Mouse (Mus musculus): Measurements from ENCODE around the gene Slc17a5. TPM values are rescaled to one million over a fixed set of nuclear protein-coding genes. Genes with fewer than 3 reads are reported as not detected.

Gene Slc17a5
- total RNA-seq, 2 experiments from 2014 or later, result 23.0 to 24.5 TPM

DNA sequence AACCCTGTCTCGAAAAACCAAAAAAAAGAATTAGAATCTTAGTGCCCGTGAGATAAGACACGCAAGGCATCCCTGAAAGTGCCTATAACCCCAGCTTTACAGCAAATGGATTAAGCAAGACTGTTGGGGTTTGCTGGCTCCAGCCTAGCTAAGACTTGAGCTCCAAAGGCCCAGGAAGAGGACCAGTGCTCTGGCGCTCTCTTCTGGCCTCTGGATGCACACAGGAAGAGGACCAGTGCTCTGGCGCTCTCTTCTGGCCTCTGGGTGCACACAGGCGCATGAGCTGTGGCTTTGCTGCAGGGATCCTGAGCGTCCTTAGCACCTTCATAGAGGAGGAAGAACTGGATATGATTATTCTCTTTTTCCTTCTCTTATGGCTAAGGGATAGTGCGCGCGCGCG lies 40.1 kb downstream of the Slc17a5 start:
- TF ChIP-seq CTCF (conservative IDR thresholded peaks at IDR 0.05), result peak; percentile 24
- Histone ChIP-seq H3K27ac (no peak overlapping the region), H3K4me3 (no peak overlapping the region)
- DNase-seq (ENCODE audit: low spot score in 2 of 2), result no peak

DNA sequence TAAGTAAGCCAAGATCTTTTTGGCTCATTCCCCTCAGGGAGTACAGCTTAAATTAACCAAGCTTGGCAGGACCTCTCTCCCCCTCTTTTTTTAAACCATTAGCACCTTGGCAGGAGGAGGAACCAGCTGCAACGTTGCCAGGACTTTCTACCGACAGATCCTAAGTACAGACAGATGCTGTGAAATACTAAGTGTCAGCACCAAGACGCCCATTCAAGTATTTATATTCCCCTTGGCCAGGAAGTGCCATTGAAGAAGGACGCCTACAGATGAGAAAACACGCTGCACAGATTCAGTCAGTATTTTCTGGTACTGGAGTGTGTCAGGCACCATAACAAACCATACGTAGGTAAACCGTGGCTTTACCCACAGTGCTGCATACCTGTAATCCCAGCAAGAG lies 40.9 kb downstream of the Slc17a5 start:
- no peak overlapping the region for H3K27ac ChIP-seq
- no peak for DNase-seq (ENCODE audit: low spot score in 2 of 2)
- H3K4me3 ChIP-seq, result no peak overlapping the region
- TF ChIP-seq CTCF (conservative IDR thresholded peaks at IDR 0.05), result no peak

DNA sequence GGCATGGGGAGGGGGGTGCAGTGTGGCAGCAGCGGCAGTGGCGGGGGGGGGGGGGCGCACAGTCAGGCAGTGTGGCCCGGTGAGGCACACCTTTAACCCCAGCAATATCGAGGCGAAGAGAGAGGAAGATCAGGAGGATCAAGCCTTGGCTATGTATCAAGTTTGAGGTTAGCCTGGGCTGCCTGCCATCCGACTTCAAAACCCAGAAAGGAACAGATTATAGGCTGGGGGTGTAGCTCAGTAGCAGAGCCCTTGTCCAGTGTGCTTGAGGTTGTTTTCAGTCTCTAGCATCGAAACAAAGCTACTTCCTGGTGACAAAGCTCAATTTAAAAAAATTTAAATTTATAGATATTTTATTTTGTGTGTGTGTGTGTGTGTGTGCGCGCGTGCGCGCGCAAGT lies 46.1 kb downstream of the Slc17a5 start:
- H3K27ac ChIP-seq, result no peak overlapping the region
- no peak overlapping the region for H3K4me3 ChIP-seq
- TF ChIP-seq CTCF (conservative IDR thresholded peaks at IDR 0.05), result no peak
- no peak for DNase-seq (ENCODE audit: low spot score in 2 of 2)

DNA sequence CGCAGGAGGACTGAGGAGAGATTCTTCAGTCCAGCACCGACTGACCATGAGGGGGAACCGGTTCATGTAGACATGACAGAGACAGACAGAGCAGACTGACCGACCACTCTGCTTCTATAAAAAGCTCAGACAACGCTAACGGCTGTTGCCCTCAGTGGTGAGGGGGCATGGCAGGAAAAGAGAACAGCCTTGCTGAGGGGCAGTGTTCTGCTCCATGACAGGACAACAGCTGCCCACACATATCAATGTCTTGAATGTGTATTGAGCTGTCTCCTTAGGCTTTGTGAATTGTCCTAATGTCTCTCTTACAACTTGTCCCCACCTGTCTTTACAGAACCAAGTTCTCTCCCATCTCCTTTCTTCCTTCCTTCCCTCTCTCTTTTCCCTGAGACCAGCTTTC lies 49.4 kb downstream of the Slc17a5 start:
- no peak for DNase-seq (ENCODE audit: low spot score in 2 of 2)
- TF ChIP-seq CTCF (conservative IDR thresholded peaks at IDR 0.05), result no peak
- H3K27ac ChIP-seq, result no peak overlapping the region
- no peak overlapping the region for H3K4me3 ChIP-seq

DNA sequence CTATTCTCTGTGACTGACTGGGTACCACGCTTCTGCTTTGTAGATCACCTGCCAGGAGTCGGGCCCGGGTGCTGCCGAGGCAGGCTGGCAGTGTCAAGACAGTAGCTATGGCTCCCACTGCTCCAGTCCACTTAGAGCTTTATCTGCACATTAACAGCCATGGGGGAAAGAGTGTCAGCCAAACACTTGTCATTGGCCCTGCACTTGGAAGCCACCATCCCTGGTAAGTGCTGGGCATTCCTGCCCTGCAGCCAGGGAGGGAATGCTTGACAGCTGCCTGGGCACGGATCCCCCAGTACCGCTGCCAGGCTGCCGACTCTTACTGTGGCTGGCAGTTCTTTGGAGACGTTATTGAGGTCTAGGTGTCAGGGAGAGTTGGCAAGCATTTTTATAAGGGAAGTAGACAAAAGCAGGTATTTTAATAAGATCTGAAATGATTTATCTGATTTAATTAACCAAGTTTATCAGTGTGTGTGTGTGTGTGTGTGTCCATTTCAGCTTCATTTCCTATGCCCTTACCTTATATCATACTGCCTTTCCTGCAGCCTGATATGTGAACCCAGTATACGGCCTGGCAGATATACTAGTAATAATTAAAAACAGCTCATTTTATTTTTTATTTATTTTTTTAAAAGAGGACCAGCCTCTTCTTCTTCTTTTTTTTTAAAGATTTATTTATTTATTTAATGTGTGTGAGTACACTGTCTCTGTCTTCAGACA lies 50.5 kb downstream of the Slc17a5 start:
- DNase-seq (ENCODE audit: low spot score in 2 of 2), result peak in 1 of 2 experiments; percentile 34
- H3K4me3 ChIP-seq, result no peak overlapping the region
- no peak overlapping the region for H3K27ac ChIP-seq
- no peak for TF ChIP-seq CTCF (conservative IDR thresholded peaks at IDR 0.05)

DNA sequence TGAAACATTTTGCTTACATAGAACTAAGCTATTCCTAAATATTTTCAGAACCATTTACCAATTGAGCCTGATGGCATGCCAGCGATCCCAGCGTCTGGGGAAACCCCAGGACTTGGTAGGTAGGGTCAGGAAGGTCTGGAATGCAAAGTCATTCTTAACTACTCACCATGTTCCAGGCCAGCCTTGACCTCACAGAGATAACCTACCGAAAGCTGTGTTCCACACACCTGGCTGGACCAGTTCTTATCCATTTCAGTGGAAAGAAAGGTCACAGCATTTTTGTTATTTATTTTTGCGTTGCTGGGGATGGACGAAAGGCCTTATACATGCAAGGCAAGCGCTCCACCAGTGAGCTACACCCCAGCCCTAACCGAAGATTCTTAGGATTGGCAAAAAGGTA lies 53.2 kb downstream of the Slc17a5 start:
- DNase-seq (ENCODE audit: low spot score in 2 of 2), result no peak
- no peak overlapping the region for H3K4me3 ChIP-seq
- no peak for TF ChIP-seq CTCF (conservative IDR thresholded peaks at IDR 0.05)
- H3K27ac ChIP-seq, result no peak overlapping the region

DNA sequence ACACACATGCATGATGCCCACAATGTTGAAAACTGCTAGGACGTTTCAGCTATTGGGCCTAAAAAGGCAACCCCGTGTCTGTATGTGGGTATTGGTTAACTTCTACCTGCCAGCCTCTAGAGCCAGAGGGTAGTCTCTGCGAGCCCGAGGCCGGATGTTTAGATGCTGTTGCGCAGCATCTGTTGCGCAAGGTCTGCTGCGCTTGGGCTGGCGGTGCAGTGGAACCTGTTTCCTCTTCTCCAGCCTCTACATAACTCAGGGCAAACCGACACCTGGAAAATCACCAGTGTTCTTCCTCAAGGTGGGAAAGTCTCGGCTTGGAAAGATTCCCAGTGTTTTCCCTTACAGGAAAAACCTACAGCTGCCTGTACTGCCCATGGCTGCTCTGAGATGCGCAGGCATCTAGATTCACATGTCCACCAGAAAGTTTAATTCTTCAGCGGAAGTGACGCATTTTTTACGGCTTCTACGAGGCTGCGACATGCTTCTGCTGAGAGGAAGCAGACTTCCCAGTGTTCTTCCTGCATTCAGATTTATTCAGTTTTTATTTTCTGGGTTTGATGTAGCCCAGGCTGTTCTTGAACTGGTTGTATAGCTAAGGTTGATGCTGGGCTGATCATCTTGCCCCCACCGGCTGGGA lies 54.4 kb downstream of the Slc17a5 start:
- no peak for TF ChIP-seq CTCF (conservative IDR thresholded peaks at IDR 0.05)
- Histone ChIP-seq H3K27ac (no peak overlapping the region), H3K4me3 (no peak overlapping the region)
- DNase-seq (ENCODE audit: low spot score in 2 of 2), result no peak

DNA sequence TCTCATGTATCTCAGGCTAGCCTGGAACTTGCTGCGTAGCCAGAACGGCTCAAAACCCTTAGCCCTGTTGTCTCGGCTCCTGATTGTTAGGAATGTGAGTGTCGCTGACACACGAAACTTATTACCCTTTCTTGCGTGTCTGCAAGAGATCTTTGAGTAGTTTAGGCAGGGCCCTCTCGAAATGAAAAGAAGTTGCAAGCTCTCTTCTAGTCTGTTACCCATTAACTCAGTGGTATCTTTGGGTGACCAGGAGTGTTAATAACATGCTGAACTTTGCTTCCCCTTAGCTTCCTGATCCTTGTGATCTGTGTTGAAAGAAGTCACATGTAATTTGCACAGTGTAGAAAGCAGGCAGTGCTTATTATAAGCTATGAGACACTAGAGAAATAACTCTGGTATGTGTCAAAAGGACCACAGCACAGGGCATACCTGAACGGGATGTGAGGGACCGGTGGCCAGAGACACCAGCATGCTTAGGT lies 55.5 kb downstream of the Slc17a5 start:
- TF ChIP-seq CTCF (conservative IDR thresholded peaks at IDR 0.05), result no peak
- H3K4me3 ChIP-seq, result no peak overlapping the region

DNA sequence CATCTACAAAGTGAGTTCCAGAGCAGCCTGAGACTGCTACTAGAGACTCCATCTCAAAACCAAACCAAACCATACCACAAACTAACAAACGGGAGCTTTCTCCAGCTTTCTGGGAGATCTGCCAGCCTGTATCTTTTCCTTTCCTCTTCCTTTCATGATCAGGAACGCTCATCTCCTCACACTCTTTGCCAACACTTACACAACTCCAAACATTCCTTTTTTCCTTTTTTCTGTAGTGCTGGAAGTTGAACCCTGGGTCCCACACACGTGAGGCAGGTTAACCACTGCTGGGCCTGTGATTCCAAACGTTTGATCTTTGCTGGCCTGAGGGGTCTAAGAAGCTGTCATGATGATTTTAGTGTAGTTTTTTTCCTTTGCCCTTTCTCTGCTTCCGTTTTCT lies 56.0 kb downstream of the Slc17a5 start:
- TF ChIP-seq CTCF (conservative IDR thresholded peaks at IDR 0.05), result no peak
- DNase-seq (ENCODE audit: low spot score in 2 of 2), result no peak
- H3K27ac ChIP-seq, result no peak overlapping the region
- no peak overlapping the region for H3K4me3 ChIP-seq

More for the DNA sequence above, 55.5 kb downstream of the Slc17a5 start:
- no peak overlapping the region for H3K27ac ChIP-seq
- DNase-seq (ENCODE audit: low spot score in 2 of 2), result no peak

DNA sequence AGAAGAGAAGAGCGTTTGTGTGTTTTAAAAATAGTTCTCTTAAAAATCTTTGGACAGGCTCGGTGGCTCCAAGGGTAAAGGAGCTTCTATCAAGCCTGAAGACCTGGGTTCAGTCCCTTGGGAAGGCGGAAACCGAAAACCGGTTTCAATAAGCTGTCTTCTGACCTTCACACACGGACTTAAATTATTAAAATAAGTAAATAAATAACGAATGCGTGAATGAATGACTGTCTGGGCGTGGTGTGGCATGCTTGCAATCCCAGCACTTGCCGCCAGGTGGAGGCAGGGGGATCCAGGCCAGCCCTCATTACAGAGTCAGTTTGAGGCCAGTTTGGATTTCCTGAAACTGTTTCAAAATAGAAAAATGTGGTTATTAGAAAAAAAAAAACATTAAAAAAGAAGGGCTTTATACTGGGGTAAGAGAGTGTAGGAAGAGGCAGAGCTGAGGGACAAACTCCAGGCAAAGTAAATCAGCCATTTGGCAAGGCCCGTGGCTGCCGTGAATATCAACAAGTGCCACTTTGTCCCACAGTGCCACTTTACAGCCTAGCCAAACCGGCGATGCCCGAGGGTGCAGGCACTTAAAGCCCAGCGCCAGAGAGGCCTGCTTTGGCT lies 60.0 kb downstream of the Slc17a5 start:
- DNase-seq (ENCODE audit: low spot score in 2 of 2), result peak; percentile 67 to 83
- Histone ChIP-seq H3K4me3 (peak overlapping the region; percentile 53), H3K27ac (peak overlapping the region; percentile 77)
- TF ChIP-seq CTCF (conservative IDR thresholded peaks at IDR 0.05), result peak; percentile 89

DNA sequence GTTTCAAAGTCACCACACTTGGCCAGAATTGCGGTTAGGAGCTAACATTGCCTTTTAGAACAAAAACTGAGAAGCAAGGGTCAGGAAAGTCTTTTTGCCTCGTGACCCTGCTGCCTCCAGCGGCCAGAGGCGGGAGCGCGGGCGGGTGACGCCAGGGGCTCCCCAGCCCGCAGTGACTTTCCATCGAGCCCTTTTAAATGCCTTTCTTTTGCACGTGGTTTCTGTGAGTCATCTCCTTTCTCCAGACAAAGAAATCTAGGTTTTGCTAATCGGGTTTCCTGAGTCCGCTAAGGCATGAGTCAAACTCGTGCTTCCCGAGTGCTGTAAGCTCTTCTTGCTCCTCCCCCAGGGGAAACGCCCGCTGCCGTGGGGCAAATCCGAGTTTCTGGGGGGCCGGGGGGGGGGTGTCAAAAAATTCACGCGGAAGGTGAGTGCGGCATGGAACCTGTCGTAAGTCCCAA lies 60.5 kb downstream of the Slc17a5 start:
- peak overlapping the region; percentile 77; the same call in 1 of the 2 replicates for H3K27ac ChIP-seq
- DNase-seq (ENCODE audit: low spot score in 2 of 2), result peak; percentile 45 to 51
- H3K4me3 ChIP-seq, result peak overlapping the region; percentile 53
- peak; percentile 81 for TF ChIP-seq CTCF (conservative IDR thresholded peaks at IDR 0.05)

DNA sequence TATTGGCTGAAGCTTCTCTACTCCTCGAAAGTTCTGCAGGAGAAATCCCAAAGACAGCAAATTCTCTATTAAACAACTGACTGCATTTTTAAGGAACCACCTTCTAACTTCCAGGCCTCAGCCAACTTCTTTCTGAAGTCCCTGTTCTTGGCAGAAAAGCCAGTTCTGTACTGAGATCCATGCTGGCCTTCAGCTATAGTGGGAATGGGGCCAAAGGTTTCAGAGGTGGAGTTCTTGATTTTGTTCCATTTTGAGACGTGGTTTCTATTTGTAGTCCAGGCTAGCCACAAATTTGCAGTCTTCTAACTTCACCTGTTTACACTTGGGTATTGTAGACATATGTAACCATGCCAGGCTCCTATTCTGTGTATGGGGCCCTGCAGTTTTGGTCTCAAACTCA lies 61.6 kb downstream of the Slc17a5 start:
- no peak for TF ChIP-seq CTCF (conservative IDR thresholded peaks at IDR 0.05)
- DNase-seq (ENCODE audit: low spot score in 2 of 2), result no peak
- Histone ChIP-seq H3K4me3 (no peak overlapping the region), H3K27ac (no peak overlapping the region)

DNA sequence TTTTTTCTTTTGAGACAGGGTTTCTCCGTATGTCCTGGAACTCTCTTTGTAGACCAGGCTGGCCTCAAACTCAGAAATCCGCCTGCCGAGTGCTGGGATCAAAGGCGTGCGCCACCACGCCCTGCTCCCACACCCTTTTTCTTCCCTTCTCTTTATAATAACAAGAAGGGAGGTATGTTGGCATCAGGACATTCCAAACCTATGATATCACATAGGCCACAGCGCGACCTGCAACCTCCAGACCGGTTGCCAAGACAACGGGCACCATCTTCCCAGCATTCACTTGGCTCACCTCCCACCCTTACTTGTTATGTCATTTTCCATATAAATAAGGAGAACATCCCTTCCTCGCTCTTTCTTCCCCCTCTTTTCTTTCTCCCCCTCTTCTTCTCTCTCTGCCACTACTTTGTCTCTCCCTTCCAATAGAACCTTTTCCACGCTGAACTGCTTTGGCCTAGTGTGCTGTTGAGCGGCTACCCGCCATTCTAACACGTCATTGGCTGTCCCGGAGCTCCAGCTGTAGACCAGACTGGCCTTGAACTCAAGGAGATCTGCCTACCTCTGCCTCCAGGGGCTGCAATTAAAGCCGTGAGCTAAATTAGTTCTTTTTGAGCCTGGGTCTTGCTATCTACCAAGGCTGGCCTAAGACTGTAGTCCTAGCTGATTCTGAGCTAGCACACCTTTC lies 62.2 kb downstream of the Slc17a5 start:
- TF ChIP-seq CTCF (conservative IDR thresholded peaks at IDR 0.05), result no peak
- no peak for DNase-seq (ENCODE audit: low spot score in 2 of 2)
- Histone ChIP-seq H3K4me3 (no peak overlapping the region), H3K27ac (no peak overlapping the region)
